Mouse (Mus musculus) Muller cell, postnatal 12 days (primary cell): ENCODE measurements around the gene Gm11596.
"Not testable (repeated sequence)": the region's sequence is repeated elsewhere in the genome, so short reads cannot be mapped to it uniquely, and the experiment has no call there.

Experiments used
- DNase-seq: peaks from one replicate; pipeline ENCODE4 v3.0.0-alpha.2; 2015; ENCODE audit errors: inconsistent ontology term

Gene Gm11596

GRCm38 (mm10) chr11:99793367-99793766 lies at the start of gene Gm11596:
TSS of gene Gm11596 (minus strand) at chr11:99793467.
- no peak for DNase-seq

GRCm38 (mm10) chr11:99842185-99842584 lies 48.9 kb upstream of the Gm11596 start:
- no peak for DNase-seq

- no peak for DNase-seq
Observed at GRCm38 (mm10) chr11:99837966-99838365, 44.7 kb upstream of the Gm11596 start, which contains the start of gene 2300003K06Rik. TSS of gene 2300003K06Rik (minus strand) at chr11:99838066.

GRCm38 (mm10) chr11:99815566-99815965 lies 22.3 kb upstream of the Gm11596 start, which contains the start of gene Gm11564:
TSS of gene Gm11564 (minus strand) at chr11:99815666.
- DNase-seq, result not testable (repeated sequence)

- not testable (repeated sequence) for DNase-seq
Observed at GRCm38 (mm10) chr11:99809792-99810191, 16.5 kb upstream of the Gm11596 start, which contains the start of gene Krtap4-13. TSS of gene Krtap4-13 (minus strand) at chr11:99809892.

- DNase-seq, result not testable (repeated sequence)
Observed at GRCm38 (mm10) chr11:99804346-99804745, 11.1 kb upstream of the Gm11596 start, which contains the start of gene Gm11554. TSS of gene Gm11554 (minus strand) at chr11:99804446.

GRCm38 (mm10) chr11:99798832-99799231 lies 5.6 kb upstream of the Gm11596 start, which contains the start of gene Gm11569:
TSS of gene Gm11569 (minus strand) at chr11:99798932.
- not testable (repeated sequence) for DNase-seq

- not testable (repeated sequence) for DNase-seq
Observed at GRCm38 (mm10) chr11:99784900-99785299, 8.4 kb downstream of the Gm11596 start, which contains the start of gene Krtap4-9. TSS of gene Krtap4-9 (plus strand) at chr11:99785200.

GRCm38 (mm10) chr11:99780604-99781003 lies 12.7 kb downstream of the Gm11596 start, which contains the start of gene Krtap4-8:
TSS of gene Krtap4-8 (minus strand) at chr11:99780704.
- no peak for DNase-seq

GRCm38 (mm10) chr11:99778401-99778800 lies 14.9 kb downstream of the Gm11596 start:
- no peak for DNase-seq

GRCm38 (mm10) chr11:99772813-99773212 lies 20.5 kb downstream of the Gm11596 start, which contains the start of gene Gm11595:
TSS of gene Gm11595 (minus strand) at chr11:99772913.
- not testable (repeated sequence) for DNase-seq

GRCm38 (mm10) chr11:99768410-99768809 lies 24.9 kb downstream of the Gm11596 start:
- DNase-seq, result peak; percentile 78

GRCm38 (mm10) chr11:99758877-99759276 lies 34.4 kb downstream of the Gm11596 start:
- DNase-seq, result no peak

- DNase-seq, result no peak
Observed at GRCm38 (mm10) chr11:99743985-99744384, 49.3 kb downstream of the Gm11596 start.
